Mouse (Mus musculus) thymus, adult 2 months (tissue): Measurements from ENCODE around the gene Eva1c.

Source experiments
- CTCF ChIP-seq: fragments of 200-500 bp; IDR thresholded peaks from 2 replicates; pipeline ENCODE4 v1.5.1; 2012; ENCODE audit warnings: mild to moderate bottlenecking, control low read depth, low read length, moderate library complexity, borderline replicate concordance; ENCODE audit not compliant: control insufficient read depth, poor library complexity, insufficient read depth; ENCODE audit errors: extremely low read depth
- POLR2A ChIP-seq: fragments of 200-500 bp; IDR thresholded peaks from 2 replicates; pipeline ENCODE4 v1.6.1; 2012; ENCODE audit warnings: mild to moderate bottlenecking, low read length, control low read depth, moderate library complexity; ENCODE audit not compliant: control insufficient read depth, poor library complexity, insufficient read depth; ENCODE audit errors: extremely low read depth

DNA sequence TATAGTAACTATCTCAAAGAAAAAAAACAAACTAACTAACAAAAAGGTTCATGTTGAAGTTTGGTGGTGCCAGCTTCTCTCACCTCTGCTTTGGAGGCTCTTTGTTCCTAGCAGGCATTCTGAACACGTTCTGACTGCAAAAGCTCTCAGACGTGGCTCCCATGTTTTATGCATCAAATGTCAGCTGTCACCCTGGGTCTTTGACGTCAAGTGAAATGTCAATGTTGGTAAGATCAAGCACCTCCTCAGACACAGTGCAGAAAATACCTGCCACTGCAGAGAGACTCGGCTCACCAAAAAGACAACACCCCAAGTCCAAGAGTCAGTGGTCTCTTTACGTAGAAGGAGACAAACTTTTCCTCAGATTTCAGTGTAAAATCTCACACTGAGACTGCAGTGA, 48.0 kb downstream of the Eva1c start:
- TF ChIP-seq POLR2A (no peak), CTCF (no peak)
